Mouse (Mus musculus) kidney, adult 18-20 months (tissue): ENCODE data around the gene Fggy.
A peak's percentile ranks its signal among the peaks of the same experiment; 100 is the strongest.

ENCODE experiments used
- DNase-seq: peaks from one replicate; pipeline ENCODE4 v3.0.0; 2021

Fggy gene

DNA sequence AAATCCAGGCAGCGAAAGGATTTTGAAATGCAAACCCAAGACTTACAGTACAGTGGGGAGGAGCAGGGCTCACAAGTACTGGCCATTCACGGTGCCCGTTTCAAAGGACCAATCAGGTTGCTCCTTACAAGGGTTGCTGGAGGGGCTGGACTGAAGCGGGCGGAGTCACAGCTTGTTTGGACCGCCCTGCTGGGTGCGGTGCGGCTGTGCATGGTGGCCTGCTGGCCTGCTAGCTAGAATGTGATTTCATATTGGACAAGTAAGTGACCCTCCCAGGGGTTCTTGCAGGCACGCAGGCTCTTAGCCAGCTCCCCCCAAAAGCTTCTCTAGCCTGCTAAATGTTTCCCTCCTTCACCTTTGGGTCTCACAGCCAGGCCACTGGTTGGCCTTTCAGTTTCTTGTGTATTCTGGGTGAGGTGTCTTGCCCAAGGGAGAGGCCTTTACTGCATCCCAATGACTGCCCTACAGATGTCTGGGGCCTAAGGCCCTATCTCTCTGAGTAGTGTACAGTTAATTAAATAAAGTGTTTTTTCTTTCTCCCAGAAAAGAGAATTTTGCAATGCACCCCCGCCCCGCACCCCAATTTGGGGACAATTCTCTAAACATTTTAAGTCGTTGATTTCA is at the start of gene Fggy:
Fggy (plus strand) TSS at position 175 of the 624 bp plus-strand sequence.
- peak; percentile 99 for DNase-seq

DNA sequence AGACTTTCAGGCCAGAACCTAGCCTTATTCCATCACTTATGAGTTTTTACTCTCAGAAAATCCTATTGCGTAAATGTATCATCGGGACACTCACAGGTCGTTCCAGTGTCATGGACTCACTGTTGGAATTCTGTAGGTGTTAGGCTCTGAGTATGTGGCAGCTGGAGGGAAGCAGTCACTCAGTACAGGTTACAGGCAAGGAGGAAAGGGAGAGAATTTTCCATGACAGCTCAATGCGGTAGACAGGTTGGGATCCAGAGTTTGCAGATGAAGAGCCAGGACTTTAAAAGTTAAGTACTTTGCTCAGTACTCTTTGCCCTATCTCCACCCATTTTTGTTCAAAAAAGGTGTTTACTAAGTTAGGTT is 49.4 kb upstream of the Fggy start:
- no peak for DNase-seq

DNA sequence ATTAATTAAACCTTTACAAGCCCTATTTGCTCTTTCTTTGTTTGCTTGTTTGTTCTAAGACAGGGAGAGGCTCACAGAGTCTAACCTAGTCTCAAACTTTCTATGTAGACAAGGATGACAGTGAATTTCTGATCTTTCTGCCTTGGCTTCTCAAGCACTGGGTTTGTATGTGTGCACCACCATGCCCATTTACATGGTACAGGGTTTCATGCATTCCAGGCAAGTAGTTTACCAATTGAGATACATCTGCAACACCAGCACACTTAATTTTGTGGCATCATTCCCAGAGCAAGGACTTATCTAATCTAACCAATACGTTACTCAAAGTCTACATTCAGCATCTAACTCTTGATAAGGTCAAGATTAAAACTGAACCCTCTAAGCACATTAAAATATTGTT is 38.9 kb upstream of the Fggy start:
- DNase-seq = no peak

DNA sequence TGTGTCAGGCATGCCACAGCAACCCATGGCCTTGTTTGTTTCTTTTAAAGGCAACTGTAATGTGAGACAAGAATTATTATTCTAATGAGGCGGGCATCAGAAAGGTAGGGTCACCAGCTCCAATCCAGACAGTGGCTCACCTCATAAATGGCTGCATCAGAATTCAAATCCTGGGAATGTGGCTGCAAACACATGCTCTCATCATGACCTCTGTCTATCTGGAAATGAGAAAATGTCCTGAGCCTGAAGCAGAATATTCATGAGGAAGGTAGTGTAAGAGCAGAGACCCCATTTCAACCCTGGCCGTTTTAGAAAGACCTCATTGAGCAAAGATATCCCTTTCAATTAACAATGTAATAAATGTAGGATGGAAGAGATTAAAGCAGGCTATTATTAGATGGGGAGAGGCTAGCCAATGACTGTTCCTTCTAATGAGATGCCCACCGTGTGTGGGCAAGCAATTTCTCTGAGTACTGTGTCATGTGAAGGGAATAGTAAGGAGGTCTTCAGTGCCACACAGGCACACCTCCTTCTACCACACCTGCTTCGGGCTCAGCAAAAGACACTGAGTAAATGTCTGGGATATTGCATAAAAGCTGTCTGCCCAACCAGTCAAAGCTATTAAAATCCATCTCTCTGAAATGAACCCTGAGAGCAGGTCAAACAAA is 37.2 kb upstream of the Fggy start:
- no peak for DNase-seq

DNA sequence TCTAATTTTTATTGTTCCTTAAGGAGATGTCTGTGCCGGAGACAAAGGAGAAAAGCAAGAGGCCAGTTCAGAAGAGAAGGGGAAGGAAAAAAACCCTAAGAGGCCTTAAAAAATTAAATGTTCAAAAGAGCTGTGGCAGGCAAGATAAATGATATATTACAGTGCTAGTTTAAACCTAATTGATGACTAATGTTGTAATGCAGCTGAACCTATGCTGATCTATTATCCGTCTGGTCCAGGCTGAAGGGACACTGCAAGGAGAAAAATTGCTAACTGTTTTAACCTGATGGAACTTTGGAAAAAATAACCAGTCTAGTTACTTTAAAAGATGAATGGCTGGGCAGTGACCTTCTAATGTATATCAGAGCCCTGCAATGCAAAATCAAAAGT is 36.7 kb upstream of the Fggy start:
- DNase-seq = no peak

DNA sequence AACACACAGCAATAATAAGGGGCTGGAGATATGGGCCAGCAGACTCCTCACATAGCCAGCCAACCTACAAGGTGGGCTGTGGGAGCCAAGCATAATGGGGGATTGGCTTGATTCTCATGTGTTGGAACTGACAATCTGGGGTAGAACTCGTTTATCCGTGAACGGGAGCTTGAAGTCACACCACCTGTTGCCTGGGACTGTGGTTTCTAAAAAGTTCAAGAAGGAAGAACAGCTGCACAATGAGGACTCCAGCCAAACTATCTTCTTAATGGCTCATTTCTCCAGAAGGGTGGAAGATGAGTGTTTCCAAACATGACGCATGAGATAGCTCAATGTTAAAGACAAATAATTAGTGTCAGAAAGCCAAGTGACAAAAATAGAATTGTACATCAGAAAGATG is 30.7 kb upstream of the Fggy start:
- DNase-seq = no peak

DNA sequence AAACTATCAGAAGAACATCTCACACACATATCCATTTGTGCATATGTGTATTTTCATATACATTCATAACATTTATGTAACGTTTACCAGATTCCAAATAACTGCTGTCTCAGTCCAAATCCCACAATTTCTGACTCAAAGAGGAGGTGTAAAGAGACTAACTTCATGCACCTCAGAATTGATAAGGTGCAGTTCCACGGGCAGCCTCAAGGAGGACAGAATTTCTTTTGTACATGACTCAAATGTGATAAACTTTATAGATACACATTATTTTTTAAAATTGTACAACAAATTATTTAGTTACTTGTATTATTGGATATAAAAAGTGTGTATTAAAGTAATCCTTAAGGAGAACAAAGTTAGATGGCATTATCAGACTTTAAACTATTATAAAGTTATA is 26.6 kb upstream of the Fggy start:
- DNase-seq = no peak

DNA sequence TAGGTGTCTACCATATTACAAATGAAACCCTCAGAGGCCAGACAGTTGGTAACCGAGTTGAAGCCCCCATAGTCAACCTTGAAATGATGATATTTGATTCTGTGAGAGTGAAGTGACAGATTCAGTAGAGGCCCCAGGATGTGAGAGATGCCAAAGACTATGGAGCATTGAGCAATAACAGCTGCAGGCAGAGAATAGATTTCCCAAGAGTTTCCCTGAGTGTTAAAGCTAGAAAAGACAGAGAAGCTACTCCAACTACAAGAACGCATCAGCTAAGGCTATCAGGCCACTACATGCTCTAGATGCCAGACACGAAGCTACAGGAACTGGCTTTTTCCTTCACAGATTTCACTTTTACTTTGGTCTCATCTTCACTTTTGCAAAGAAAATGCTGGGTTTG is 23.4 kb upstream of the Fggy start:
- DNase-seq = no peak

DNA sequence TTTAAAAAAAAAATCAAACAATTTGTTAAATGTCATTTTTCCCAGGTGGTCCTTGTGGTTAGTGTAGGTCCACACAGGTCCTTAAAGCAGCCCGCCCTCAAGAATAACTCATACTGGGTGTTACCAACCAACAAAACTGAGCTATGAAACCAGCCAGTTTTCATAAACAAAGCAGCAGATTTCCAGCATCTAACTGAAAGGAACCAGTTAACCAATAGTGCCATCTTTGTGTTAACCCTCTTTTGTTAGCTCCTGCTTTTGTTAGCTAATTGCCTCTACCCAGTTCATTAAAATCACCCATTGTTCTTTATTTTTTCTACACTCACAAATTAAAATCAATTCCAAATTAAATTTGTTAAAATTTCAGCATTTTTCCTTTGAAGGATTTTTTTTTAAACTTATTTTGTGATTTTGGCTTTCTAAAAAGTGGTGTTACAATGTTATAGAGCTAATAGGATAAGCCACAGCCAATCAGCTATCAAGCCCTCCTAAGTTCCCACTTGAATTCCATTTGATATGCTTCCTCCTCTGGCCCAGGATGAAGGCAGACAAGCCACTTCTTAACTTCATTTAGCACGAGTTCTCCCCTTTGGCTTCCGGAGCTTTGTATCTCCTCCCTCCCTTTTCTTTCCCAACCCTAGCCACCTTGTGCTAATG is 15.8 kb upstream of the Fggy start:
- DNase-seq = no peak

DNA sequence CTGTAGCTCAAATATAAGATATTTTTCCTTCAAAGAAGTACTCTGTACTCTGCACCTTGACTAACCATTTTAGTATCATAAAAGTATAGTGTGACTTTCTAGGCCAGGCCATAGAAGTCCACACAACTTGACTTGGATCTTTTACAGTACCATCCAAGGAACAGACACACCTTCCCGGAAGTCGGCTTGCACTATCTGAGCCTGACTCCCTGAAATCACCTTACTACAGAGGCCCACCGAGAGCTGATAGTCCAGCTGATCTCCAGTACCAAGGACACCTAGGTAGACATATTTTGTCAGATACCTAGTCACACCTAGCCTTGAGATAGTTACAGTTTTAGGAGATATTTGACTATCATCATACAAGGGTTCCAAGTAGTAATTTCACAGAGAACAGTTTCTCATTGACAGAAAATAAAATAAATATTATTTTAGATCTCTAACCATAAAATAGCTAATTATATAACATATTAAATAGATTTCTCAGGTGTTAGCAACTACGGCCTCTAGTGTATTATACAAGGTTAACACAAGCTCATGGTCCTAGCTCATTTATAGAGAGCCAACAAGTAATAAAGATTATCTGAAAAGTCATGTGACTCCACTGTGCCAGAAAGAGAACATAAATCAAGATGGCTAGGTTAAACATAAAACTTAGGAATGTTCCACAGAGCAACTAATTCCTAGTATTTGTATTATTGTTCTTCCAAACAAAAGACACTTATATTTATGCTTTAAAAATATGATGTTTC is 15.1 kb upstream of the Fggy start:
- no peak for DNase-seq

DNA sequence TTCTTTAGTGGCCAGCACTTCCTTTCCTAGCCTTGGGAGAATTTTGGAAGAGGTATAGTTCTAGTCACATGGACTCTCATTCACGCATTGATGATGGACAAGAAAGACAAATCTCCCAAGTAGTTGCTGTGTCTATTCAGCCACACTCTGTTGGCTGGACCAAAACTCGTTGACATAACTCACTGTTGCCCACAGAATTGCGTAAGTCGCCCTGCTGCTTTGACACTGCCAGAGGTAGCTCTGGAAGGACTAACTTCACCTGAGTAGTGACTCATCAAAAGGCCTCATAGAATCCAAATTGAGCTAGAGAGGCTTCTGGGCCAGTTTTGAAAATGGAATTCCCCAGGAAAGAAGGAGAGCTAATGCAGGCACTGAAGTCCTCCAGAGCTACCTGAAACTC is 13.8 kb upstream of the Fggy start:
- DNase-seq = no peak

DNA sequence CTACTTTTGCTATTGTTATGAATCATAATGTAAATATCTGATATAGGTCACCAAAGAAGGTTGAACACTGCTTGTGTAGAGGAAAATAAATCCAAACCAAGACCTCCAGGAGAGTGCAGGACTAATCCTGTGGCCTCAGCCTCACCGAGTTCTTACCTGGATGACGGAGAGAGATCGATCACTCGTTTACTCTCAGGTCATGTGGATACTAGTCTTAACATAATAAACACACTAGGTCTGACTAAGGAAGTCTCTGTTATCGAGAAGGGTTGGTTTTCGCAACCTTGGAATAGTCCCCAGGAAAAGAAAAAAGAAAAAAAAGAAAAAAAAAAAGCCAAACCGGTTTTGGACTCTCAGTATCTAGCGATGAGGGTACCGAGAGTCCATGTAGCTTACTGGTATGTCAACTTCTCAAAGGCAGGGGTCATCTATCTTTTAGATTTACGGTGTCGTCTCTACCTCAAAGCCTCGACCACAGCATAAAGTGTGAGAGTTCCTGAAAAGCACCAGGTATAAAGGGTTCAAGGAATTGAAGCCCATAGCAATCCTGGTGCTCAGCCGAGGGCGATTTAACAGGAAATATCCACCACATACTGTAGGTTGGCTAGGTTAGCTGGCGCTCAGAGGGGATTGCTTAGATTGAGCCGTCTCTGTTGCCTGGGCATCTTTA is 509 bp upstream of the Fggy start:
- no peak for DNase-seq

DNA sequence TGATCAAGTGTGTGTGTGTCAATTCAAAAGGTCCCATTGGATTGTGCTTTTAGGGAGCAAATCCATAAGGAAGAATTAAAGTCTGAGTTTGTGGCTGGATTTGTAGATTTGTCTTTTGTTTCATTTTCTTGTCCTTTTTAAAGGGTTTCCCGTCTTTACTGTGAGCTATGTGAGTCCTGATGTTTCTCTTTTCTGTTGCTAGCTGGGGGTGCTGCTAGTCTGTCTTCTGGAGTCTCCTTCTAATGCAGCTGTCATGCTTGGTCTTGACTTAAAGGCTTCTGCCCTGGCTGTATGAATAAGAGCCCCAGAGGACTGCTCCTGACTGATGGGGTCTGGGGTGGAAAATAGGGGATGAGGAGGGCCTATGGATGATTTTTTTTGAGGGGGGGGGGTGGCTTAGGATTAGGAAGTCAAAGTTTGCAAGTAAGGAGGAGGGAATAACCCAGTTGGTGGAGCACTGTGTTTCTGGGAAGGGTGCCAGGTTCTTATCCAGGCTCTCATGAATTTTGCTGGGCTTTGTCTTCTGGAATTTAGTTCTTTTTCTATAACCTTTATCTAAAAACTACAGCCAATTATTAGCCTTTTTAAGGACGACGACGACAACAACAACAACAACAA is 1.1 kb downstream of the Fggy start:
- DNase-seq = peak; percentile 33

DNA sequence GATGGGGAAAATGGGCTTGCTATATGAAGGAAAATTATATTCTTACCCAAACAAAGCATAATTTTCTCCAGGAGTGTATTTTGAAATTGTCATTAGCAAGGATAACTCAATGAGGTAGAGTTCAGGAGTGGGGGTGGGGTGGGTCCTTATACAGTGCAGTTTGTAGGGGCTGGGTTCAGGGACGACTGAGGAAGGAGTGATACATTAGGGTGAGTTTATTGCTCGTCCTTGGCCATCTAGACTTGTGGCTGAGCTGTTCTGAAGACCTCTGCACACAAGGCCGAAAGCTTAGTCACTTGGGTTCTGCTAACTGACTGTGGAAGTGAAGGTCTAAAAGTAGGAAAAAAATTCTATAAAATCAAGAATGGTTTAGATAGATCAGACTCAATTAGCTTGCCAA is 14.3 kb downstream of the Fggy start:
- DNase-seq = no peak

DNA sequence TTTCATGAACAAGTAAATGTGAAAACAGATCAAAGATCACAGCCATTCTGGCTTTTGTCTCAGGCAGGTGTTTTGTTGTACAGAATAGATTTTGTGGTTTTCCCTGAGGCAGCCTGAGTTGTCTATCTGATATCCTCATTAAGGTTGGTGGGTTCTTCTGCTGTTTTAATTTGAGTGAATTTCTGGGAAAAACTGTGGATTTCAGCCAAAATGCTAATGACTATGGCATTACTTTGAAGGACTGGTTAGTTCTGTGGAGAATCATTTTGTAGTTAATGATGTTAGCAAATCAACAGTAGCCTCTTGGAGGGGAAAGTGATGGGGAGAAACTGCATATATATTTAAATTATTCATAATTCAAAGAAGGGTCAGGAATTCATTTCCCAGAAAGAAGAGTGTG is 16.4 kb downstream of the Fggy start:
- DNase-seq = no peak

DNA sequence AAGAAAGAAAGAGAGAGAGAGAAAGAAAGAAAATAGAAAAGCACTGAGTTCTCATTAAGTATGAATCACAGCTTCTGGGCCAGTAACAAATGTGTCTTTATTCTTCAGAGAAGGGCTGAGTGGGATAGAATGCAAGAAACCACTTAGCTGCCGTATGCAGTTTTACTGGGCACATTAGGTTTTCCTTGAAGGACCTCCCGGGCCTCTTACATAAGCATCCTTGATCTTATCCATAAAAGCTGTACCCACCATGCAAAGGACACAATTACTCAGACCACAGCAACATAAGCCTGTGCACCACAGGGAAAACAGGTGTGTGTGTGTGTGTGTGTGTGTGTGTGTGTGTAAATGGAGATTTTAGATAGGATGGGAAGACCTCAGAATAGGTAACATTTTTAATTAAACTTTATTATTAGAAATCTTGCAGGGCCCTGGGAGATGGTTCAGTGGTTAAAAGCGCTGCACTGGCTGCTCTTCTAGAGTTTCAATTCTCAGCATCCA is 18.2 kb downstream of the Fggy start:
- DNase-seq = no peak

DNA sequence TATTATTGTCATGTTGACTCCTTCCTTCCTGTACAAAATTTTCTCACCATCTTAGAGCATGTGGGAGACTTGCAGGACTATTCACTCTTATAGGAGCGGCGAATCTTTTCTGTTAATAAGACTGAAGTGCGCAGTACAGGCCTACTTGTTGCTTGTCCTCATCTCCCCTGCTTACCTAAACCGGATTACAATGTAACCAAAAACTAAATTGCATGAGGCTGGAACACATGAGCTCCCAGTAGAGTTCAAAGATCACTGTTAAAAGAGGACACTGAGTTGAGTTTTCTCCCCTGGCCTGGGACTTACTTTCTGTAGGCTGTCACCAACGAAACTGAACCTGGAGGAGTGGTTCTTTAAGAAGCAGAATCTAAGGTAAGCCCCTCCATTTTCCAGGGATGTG is 21.9 kb downstream of the Fggy start:
- no peak for DNase-seq

DNA sequence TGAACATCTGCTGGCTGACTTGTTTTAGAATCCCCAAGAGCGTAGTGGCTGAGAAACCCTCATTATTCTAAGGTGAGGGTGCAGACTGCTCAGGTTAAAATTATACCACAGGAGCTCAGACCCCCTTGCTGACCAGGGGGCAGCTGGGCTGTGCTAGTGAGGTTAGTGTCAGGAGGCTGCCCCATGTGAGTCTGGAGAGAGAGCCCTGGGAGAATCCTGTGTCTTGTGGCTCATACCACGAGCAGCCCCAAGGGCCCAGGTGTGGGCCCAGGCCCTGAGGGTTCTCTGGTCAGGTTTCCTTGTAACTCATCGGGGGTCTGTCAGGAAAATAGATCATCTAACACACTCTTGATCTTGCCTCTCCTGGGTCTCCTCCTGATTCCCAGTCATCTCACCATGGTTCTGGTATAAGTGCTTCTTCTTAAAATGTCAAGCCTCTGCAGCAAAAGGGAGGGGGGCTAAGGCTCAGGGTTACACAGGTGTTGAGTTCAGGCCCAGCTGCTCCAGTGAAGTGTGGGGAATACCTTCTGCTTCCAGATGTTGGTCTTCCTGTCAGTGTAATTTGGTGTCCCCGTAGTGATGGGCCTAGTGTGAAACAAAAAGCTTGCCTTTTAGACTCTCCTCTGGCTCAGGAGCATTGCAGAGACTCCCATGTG is 26.9 kb downstream of the Fggy start:
- no peak for DNase-seq

DNA sequence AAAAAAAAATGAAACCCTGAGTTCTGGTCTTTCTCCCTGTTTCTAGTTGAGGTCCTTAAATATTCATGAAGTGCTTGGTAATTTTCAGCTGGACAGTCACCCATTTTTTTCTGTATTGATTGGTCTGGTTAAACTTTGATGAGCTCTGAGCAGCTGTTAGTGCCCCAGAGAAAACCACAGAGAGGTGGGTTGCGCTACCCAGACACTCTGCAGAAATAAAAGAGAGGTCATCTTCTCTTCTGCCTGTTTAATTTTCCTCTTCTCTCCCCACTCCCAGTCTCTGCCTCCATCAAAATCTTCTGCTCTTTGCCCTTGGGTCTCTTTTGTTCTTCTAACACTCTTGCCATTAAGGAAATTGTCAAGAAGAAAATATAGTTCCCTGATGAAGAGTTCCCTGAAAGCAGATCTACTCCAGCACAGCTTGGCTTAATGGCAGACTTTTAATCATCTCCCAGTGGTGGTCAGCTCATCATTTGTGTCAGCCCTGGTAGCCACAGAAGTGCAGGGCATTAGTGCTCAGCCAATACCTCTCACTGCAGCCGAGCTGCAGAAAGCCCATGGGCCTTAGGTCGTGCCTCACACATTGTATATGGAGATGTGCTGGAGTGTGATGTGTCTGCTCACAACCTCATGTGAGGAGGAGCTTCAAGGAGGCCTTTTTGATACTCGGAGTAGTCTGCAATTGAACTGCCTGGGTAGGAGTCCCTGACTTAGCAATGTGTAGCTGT is 29.1 kb downstream of the Fggy start:
- no peak for DNase-seq

DNA sequence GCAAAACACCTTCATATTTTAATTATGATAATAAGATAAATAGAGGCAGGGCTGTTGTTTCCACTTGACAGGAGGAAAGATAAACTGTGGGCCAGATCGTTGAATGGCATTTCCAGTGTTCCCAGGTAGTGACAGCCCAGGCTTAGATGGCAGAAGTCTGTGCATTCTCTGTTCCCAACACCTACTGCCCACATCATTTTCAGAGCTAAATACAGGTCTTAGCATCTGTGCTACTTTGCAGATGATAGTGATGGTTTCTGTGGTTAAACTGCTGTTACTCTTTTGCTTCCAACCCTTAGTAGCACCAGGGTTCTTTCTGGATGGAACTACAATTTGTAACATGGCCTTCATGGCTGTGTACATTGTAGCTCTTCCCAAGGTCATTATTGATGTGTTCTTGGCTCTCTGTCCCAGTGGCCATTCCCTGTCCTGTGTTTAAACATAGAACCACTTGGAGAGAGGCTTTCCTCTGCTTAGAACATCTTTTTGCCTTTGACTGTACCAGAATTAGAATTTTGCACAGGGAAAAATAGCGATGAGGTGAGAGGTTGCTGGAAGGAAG is 31.5 kb downstream of the Fggy start:
- no peak for DNase-seq

DNA sequence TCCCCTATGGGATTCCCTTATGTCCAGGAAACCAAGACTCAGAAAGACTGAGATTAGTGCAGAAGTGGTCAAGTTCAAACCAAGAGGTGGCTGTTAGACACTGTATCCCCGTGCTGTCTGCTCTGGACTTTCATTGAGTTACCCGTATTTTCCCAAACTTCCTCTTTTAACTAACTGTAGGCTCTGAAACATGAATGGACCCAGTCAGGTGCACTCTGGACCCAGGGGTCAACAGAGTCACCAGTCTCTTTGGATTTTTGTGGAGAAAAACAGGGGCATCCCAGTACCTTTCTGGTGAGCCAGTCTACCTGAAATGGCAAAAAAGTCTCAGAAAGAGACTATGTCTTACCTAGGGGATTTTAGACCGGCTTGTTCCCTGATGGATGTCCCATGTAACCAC is 33.6 kb downstream of the Fggy start:
- no peak for DNase-seq
